Mouse (Mus musculus): Measurements from ENCODE around the gene Lyz2.
"Not testable (repeated sequence)": the region's sequence is repeated elsewhere in the genome, so short reads cannot be mapped to it uniquely, and the experiment has no call there.

Gene Lyz2

GRCm38 (mm10) chr10:117282049-117282448, at the start of gene Lyz2:
Gene Lyz2, minus strand, starts transcription at chr10:117282321.
- no peak for DNase-seq (ENCODE audit: low spot score in 2 of 2)

- DNase-seq (ENCODE audit: low spot score in 2 of 2), result no peak
These were observed 48.4 kb upstream of the Lyz2 start for GRCm38 (mm10) chr10:117330521-117330920.

- no peak for DNase-seq (ENCODE audit: low spot score in 2 of 2)
These were observed 41.7 kb upstream of the Lyz2 start for GRCm38 (mm10) chr10:117323782-117324181.

- DNase-seq (ENCODE audit: low spot score in 2 of 2), result no peak
These were observed 40.5 kb upstream of the Lyz2 start for GRCm38 (mm10) chr10:117322630-117323029.

- no peak for DNase-seq (ENCODE audit: low spot score in 2 of 2)
These were observed 38.5 kb upstream of the Lyz2 start for GRCm38 (mm10) chr10:117320571-117320981.

GRCm38 (mm10) chr10:117316391-117316790, 34.3 kb upstream of the Lyz2 start:
- DNase-seq (ENCODE audit: low spot score in 2 of 2), result no peak

GRCm38 (mm10) chr10:117313133-117313532, 31.0 kb upstream of the Lyz2 start:
- DNase-seq (ENCODE audit: low spot score in 2 of 2), result no peak

GRCm38 (mm10) chr10:117312168-117312567, 30.0 kb upstream of the Lyz2 start:
- no peak for DNase-seq (ENCODE audit: low spot score in 2 of 2)

- DNase-seq (ENCODE audit: low spot score in 2 of 2), result no peak
These were observed 22.2 kb upstream of the Lyz2 start for GRCm38 (mm10) chr10:117304371-117304770.

GRCm38 (mm10) chr10:117301688-117302087, 19.6 kb upstream of the Lyz2 start:
- no peak for DNase-seq (ENCODE audit: low spot score in 2 of 2)

GRCm38 (mm10) chr10:117299901-117300520, 17.9 kb upstream of the Lyz2 start:
- DNase-seq (ENCODE audit: low spot score in 2 of 2), result no peak

GRCm38 (mm10) chr10:117299106-117299505, 17.0 kb upstream of the Lyz2 start:
- DNase-seq (ENCODE audit: low spot score in 2 of 2), result no peak

- no peak for DNase-seq (ENCODE audit: low spot score in 2 of 2)
These were observed 16.2 kb upstream of the Lyz2 start for GRCm38 (mm10) chr10:117298336-117298735.

GRCm38 (mm10) chr10:117292671-117293070, 10.6 kb upstream of the Lyz2 start, which contains the start of gene Lyz1:
Gene Lyz1, minus strand, starts transcription at chr10:117292868.
- DNase-seq (ENCODE audit: low spot score in 2 of 2), result no peak

- DNase-seq (ENCODE audit: low spot score in 2 of 2), result not testable (repeated sequence)
These were observed 8.8 kb upstream of the Lyz2 start for GRCm38 (mm10) chr10:117290936-117291335.

- no peak for DNase-seq (ENCODE audit: low spot score in 2 of 2)
These were observed 8.1 kb upstream of the Lyz2 start for GRCm38 (mm10) chr10:117290046-117290870.

GRCm38 (mm10) chr10:117289034-117289505, 6.9 kb upstream of the Lyz2 start:
- DNase-seq (ENCODE audit: low spot score in 2 of 2), result not testable (repeated sequence)

- DNase-seq (ENCODE audit: low spot score in 2 of 2), result no peak
These were observed 6.3 kb upstream of the Lyz2 start for GRCm38 (mm10) chr10:117288197-117289033.

- DNase-seq (ENCODE audit: low spot score in 2 of 2), result no peak
These were observed 5.2 kb upstream of the Lyz2 start for GRCm38 (mm10) chr10:117287226-117287850.

GRCm38 (mm10) chr10:117286366-117286970, 4.3 kb upstream of the Lyz2 start:
- no peak for DNase-seq (ENCODE audit: low spot score in 2 of 2)

GRCm38 (mm10) chr10:117285584-117285983, 3.5 kb upstream of the Lyz2 start:
- DNase-seq (ENCODE audit: low spot score in 2 of 2), result not testable (repeated sequence)

Measured in cerebellum, postnatal 4 days (tissue).